10 mouse cellular contexts compared by ENCODE assay signal in the genomic region with DNA sequence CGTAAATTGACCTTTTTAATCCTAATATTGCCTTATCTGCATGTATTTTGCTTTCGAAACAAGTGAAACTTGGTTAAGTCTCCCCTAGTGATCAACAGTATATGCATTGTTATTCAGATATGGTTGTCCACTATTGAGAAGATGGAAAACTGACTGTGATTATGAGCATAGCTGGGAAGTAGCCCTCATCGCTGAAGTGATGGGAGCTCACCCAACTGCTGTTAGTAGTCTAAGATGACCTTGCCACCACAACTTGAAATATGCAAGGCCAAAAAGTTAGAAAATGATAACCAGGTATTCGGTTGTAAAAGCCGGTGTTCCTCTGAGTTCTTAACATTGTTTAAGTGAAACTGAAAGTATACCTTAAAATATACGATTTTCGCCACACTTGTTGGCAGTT. TPM values are rescaled to one million over a fixed set of nuclear protein-coding genes. Genes with fewer than 3 reads are reported as not detected.
DNase-seq lines count a peak whose midpoint lies in the region; ATAC-seq lines count a peak whose summit lies in the region.
"Had no signal": no experiment of that assay in that cellular context is flagged by ENCODE, and none has a peak within 500 bp of the region (broad histone marks: within the 10 kb centered on the region; RNA-seq: fewer than 3 reads in every experiment).

No protein-coding gene starts in this region.

- H3K9me3 ChIP-seq in heart, embryonic 11.5 days (replicated peaks; ENCODE audit: control insufficient read depth, low read length) = no peaks in the 10 kb centered on the region
- H3K9me3 ChIP-seq in megakaryocyte, embryonic 14.5 days = no peaks in the 10 kb centered on the region
- H3K9me3 ChIP-seq in limb, embryonic 10.5 days (replicated peaks) = no peaks in the 10 kb centered on the region
- no peaks in the 10 kb centered on the region for H3K9me3 ChIP-seq in stomach, embryonic 14.5 days (ENCODE audit: control insufficient read depth, low read depth, low read length)
- H3K9me3 ChIP-seq in midbrain, embryonic 16.5 days (replicated peaks; ENCODE audit: control insufficient read depth, low read length, poor library complexity, severe bottlenecking) = no peaks in the 10 kb centered on the region
- H3K9me3 ChIP-seq: midbrain, embryonic 12.5 days had no signal

- H3K36me3 ChIP-seq in heart, embryonic 11.5 days (ENCODE audit: control insufficient read depth, insufficient read depth, low read length) = no peaks in the 10 kb centered on the region
- H3K36me3 ChIP-seq in megakaryocyte, embryonic 14.5 days (replicated peaks; ENCODE audit: low read length) = peaks cover 41% of the 10 kb centered on the region
- no peaks in the 10 kb centered on the region for H3K36me3 ChIP-seq in limb, embryonic 10.5 days
- no peaks in the 10 kb centered on the region for H3K36me3 ChIP-seq in stomach, embryonic 14.5 days (ENCODE audit: control insufficient read depth, insufficient read depth, low read length)
- H3K36me3 ChIP-seq in midbrain, embryonic 16.5 days (ENCODE audit: control insufficient read depth, insufficient read depth, low read length) = no peaks in the 10 kb centered on the region
- H3K36me3 ChIP-seq: midbrain, embryonic 12.5 days had no signal

- no peak overlapping the region for H3K4me3 ChIP-seq in heart, embryonic 11.5 days (ENCODE audit: low read depth, low read length)
- peak overlapping the region; percentile 96 for H3K4me3 ChIP-seq in megakaryocyte, embryonic 14.5 days (replicated peaks)
- H3K4me3 ChIP-seq in limb, embryonic 10.5 days = peak overlapping the region; percentile 95; the same call in 1 of the 2 replicates
- peak overlapping the region; percentile 94; the same call in 1 of the 2 replicates for H3K4me3 ChIP-seq in stomach, embryonic 14.5 days (ENCODE audit: low read depth, low read length)
- H3K4me3 ChIP-seq in midbrain, embryonic 16.5 days (ENCODE audit: low read depth, low read length) = no peak overlapping the region

- no peaks in the 10 kb centered on the region for H3K4me1 ChIP-seq in heart, embryonic 11.5 days (ENCODE audit: control insufficient read depth, insufficient read depth, low read length)
- H3K4me1 ChIP-seq in megakaryocyte, embryonic 14.5 days = peaks cover 32% of the 10 kb centered on the region
- peaks cover 24% of the 10 kb centered on the region for H3K4me1 ChIP-seq in limb, embryonic 10.5 days
- H3K4me1 ChIP-seq in stomach, embryonic 14.5 days (ENCODE audit: control insufficient read depth, insufficient read depth, low read length) = peaks cover 10% of the 10 kb centered on the region; the same call in 1 of the 2 replicates
- peaks cover 7% of the 10 kb centered on the region for H3K4me1 ChIP-seq in midbrain, embryonic 16.5 days (ENCODE audit: control insufficient read depth, insufficient read depth, low read length)

- DNase-seq in heart, postnatal 36 days = no peak
- DNase-seq in limb, embryonic 10.5 days (ENCODE audit: low spot score) = no peak

- 88% methylated on average over 7 of the region's 7 CpGs for WGBS in heart, embryonic 11.5 days (ENCODE audit: insufficient replicate concordance)
- WGBS in limb, embryonic 10.5 days = 86% methylated on average over 7 of the region's 7 CpGs
- WGBS in stomach, embryonic 14.5 days = 79% methylated on average over 7 of the region's 7 CpGs
- 88% methylated on average over 7 of the region's 7 CpGs for WGBS in midbrain, embryonic 16.5 days

- no peak overlapping the region for H3K27ac ChIP-seq in heart, embryonic 11.5 days (ENCODE audit: low read depth, low read length)
- H3K27ac ChIP-seq in limb, embryonic 10.5 days = no peak overlapping the region
- H3K27ac ChIP-seq in stomach, embryonic 14.5 days (ENCODE audit: low read length) = peak overlapping the region; percentile 97; the same call in 1 of the 2 replicates
- no peak overlapping the region for H3K27ac ChIP-seq in midbrain, embryonic 16.5 days (ENCODE audit: low read length)
- H3K27ac ChIP-seq: midbrain, embryonic 12.5 days had no signal

- H3K9ac ChIP-seq in heart, embryonic 11.5 days (ENCODE audit: low read depth, low read length) = no peak overlapping the region
- H3K9ac ChIP-seq in stomach, embryonic 14.5 days (replicated peaks; ENCODE audit: low read depth, low read length) = peak overlapping the region; percentile 10; the same call in 1 of the 2 replicates
- H3K9ac ChIP-seq in midbrain, embryonic 16.5 days (ENCODE audit: low read depth, low read length) = no peak overlapping the region
- H3K9ac ChIP-seq: midbrain, embryonic 12.5 days had no signal

- H3K27me3 ChIP-seq in heart, embryonic 11.5 days (ENCODE audit: control insufficient read depth, insufficient read depth, low read length) = no peaks in the 10 kb centered on the region
- H3K27me3 ChIP-seq in megakaryocyte, embryonic 14.5 days (replicated peaks) = no peaks in the 10 kb centered on the region
- no peaks in the 10 kb centered on the region for H3K27me3 ChIP-seq in limb, embryonic 10.5 days (ENCODE audit: low read depth, poor library complexity, severe bottlenecking)
- no peaks in the 10 kb centered on the region for H3K27me3 ChIP-seq in stomach, embryonic 14.5 days (ENCODE audit: control insufficient read depth, insufficient read depth, low read length)
- no peaks in the 10 kb centered on the region for H3K27me3 ChIP-seq in midbrain, embryonic 16.5 days (ENCODE audit: control insufficient read depth, insufficient read depth, low read depth, low read length)

- H3K4me2 ChIP-seq in heart, embryonic 11.5 days = peak overlapping the region; percentile 77; the same call in 1 of the 2 replicates
- H3K4me2 ChIP-seq in stomach, embryonic 14.5 days (replicated peaks; ENCODE audit: low read depth, low read length) = peak overlapping the region; percentile 57
- H3K4me2 ChIP-seq in midbrain, embryonic 16.5 days (ENCODE audit: low read length) = no peak overlapping the region

- no peak for ATAC-seq in heart, embryonic 11.5 days (replicated peaks; ENCODE audit: insufficient number of reproducible peaks, low FRiP score, low TSS enrichment)
- ATAC-seq in megakaryocyte, adult 5-6 weeks (ENCODE audit: poor library complexity, severe bottlenecking) = no peak
- ATAC-seq in stomach, embryonic 14.5 days (ENCODE audit: insufficient number of reproducible peaks, insufficient read depth, low FRiP score, low read depth) = no peak
- no peak for ATAC-seq in midbrain, embryonic 16.5 days
- ATAC-seq in inflammation-experienced regulatory T-cells, adult 6 months = no peak

- intact Hi-C loops in heart, postnatal 36 days (cut with DNase I) = loop anchor here (5.0 to 10.0 kb wide), 2 partner anchors 42 to 299 kb away; no protein-coding TSS in a partner anchor

RNA-seq across cellular contexts. Expression of a gene that starts 1.3 kb away (rescaled TPM):
- 8.2 and 8.5 TPM in 2 replicates for polyA plus RNA-seq in heart, embryonic 11.5 days (2014; fragmentation: Nextera tagmentation; extraction: Ambion mirVana)
- total RNA-seq in heart, postnatal 36 days (2021) = 1 to 10 TPM; 3.9 to 5.9 TPM
- 0.96 and 2.2 TPM in 2 replicates for polyA plus RNA-seq in megakaryocyte, embryonic 14.5 days (2012; ENCODE audit: insufficient read depth, low replicate concordance)
- total RNA-seq in megakaryocyte, adult 5-6 weeks (2015) = 12.3 and 16.4 TPM in 2 replicates
- 13.0 and 18.1 TPM in 2 replicates for total RNA-seq in megakaryocyte, adult 5-6 weeks (2017)
- polyA plus RNA-seq in limb, embryonic 10.5 days (2016; fragmentation: Nextera tagmentation; extraction: Ambion mirVana) = 26.4 and 29.3 TPM in 2 replicates
- polyA plus RNA-seq in stomach, embryonic 14.5 days (2014; fragmentation: Nextera tagmentation; extraction: Ambion mirVana) = 35.3 and 35.5 TPM in 2 replicates
- 8.2 and 10.1 TPM in 2 replicates for polyA plus RNA-seq in midbrain, embryonic 16.5 days (2015; fragmentation: Nextera tagmentation; extraction: Ambion mirVana)
- polyA plus RNA-seq in inflammation-experienced regulatory T-cells, adult 6 months (2017; shearing (Covaris generic)) = 10 to 100 TPM; 27.5 to 30.5 (median 29.3) TPM
- polyA plus RNA-seq: erythroblast, embryonic 14.5 days had no signal

Comparison
In these comparisons a context has a peak if more than half of its experiments do, and no peak if none do; other contexts are left out.
1. H3K4me3 ChIP-seq: peak in megakaryocyte, embryonic 14.5 days (single experiment), limb, embryonic 10.5 days (single experiment) and stomach, embryonic 14.5 days (single experiment); none in heart, embryonic 11.5 days (single experiment) and midbrain, embryonic 16.5 days (single experiment).